Mouse (Mus musculus): ENCODE results near the gene Gjb1. TPM values are rescaled to one million over a fixed set of nuclear protein-coding genes. Genes with fewer than 3 reads are reported as not detected.

Gjb1 gene
- total and polyA plus RNA-seq, 3 experiments: not detected

DNA sequence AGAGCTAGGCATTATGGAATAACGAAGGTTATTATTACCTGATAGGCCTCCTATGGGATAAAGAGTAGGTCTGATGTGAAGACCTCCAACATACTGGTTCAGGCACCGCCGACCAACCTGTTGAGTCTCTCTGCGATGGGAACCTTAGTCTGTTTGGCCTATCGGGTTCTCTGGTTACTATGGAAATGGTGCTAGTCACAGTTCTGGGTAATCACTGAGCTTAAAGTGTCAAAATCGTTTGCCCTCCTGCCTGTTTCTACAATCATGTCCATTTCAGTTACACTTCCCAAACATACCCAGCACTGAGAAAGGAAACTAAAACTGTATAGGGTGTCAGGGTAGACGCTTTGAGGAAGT is 52.6 kb downstream of the Gjb1 start:
- Histone ChIP-seq H3K27me3 (replicated peaks) (no peaks in the 10 kb centered on the region), H3K27ac (ENCODE audit: insufficient read depth, low read depth) (peak overlapping the region; percentile 94), H3K4me1 (ENCODE audit: control insufficient read depth in 1 of 2, insufficient read depth in 2 of 2) (peaks cover 0 to 13% of the 10 kb centered on the region in 2 experiments; a peak in 1 of 4 replicates), H3K9me3 (replicated peaks; ENCODE audit: low read length) (no peaks in the 10 kb centered on the region), H3K4me2 (ENCODE audit: insufficient read depth, low read depth, poor library complexity, severe bottlenecking) (peak overlapping the region; percentile 78), H3K4me3 (replicated peaks in 1 of 3; ENCODE audit: low read depth in 2 of 3, low read length in 2 of 3, poor library complexity in 1 of 3) (peak overlapping the region; percentile 50 to 58 (median 53)), H3K9ac (ENCODE audit: insufficient read depth, low read depth) (peak overlapping the region; percentile 72), H3K36me3 (replicated peaks in 1 of 2; ENCODE audit: control insufficient read depth in 1 of 2, insufficient read depth in 1 of 2, low read length in 1 of 2) (peaks cover 9 to 15% of the 10 kb centered on the region in 2 experiments), H3K79me2 (replicated peaks; ENCODE audit: control insufficient read depth, extremely low read depth, insufficient read depth, poor library complexity, severe bottlenecking) (peaks cover 36% of the 10 kb centered on the region)
- in situ Hi-C loops (cut with MboI; ENCODE audit: low pct_ligation_motif_present, low pct_unique_long_range_greater_than_20kb, low sequenced_read_pairs) (loop anchor here (25.0 kb wide), 1 partner anchor 134 kb away; no protein-coding TSS in a partner anchor), dilution Hi-C loops (cut with MboI; ENCODE audit: extremely low pct_ligation_motif_present, extremely low pct_unique_long_range_greater_than_20kb, low sequenced_read_pairs) (no loop called here)
- peak; percentile 52 for DNase-seq (ENCODE audit: extremely low read depth)
- TF ChIP-seq ZNF384 (IDR thresholded peaks at IDR 0.05; ENCODE audit: low read depth, low read length) (no peak), MEF2A (IDR thresholded peaks at IDR 0.05; ENCODE audit: borderline replicate concordance, low read depth, low read length) (no peak), SIN3A (IDR thresholded peaks at IDR 0.05; ENCODE audit: low read length) (no peak; the same call in 1 of the 2 replicates), UBTF (IDR thresholded peaks at IDR 0.05; ENCODE audit: low read depth, low read length) (no peak), CTCF (conservative IDR thresholded peaks at IDR 0.05 in 1 of 2, IDR thresholded peaks at IDR 0.05 in 1 of 2; ENCODE audit: low read depth in 2 of 2, low read length in 2 of 2) (no peak), E2F4 (IDR thresholded peaks at IDR 0.05; ENCODE audit: insufficient replicate concordance, low read depth, low read length) (no peak), TCF12 (IDR thresholded peaks at IDR 0.05; ENCODE audit: low read depth, low read length) (no peak; the same call in 1 of the 2 replicates), NELFE (IDR thresholded peaks at IDR 0.05; ENCODE audit: low read depth, low read length) (no peak), IRF4 (IDR thresholded peaks at IDR 0.05; ENCODE audit: low read depth, low read length) (no peak), ZC3H11A (IDR thresholded peaks at IDR 0.05; ENCODE audit: low read depth, low read length) (no peak), TBP (conservative IDR thresholded peaks at IDR 0.05; ENCODE audit: low read depth, low read length) (no peak), NRF1 (IDR thresholded peaks at IDR 0.05; ENCODE audit: low read depth, low read length) (no peak), CHD2 (IDR thresholded peaks at IDR 0.05; ENCODE audit: low read length) (no peak), MYC (IDR thresholded peaks at IDR 0.05; ENCODE audit: low read depth, low read length) (no peak), JUND (conservative IDR thresholded peaks at IDR 0.05; ENCODE audit: low read depth, low read length) (no peak), GABPA (IDR thresholded peaks at IDR 0.05; ENCODE audit: insufficient replicate concordance, low read depth, low read length) (no peak), MAX (IDR thresholded peaks at IDR 0.05; ENCODE audit: low read length) (no peak; the same call in 1 of the 2 replicates), BHLHE40 (IDR thresholded peaks at IDR 0.05; ENCODE audit: low read depth, low read length) (no peak), JUN (IDR thresholded peaks at IDR 0.05; ENCODE audit: insufficient read depth, low read depth, low read length) (no peak), HCFC1 (IDR thresholded peaks at IDR 0.05; ENCODE audit: low read depth, low read length) (no peak; the same call in 1 of the 2 replicates)

All from CH12.LX (cell line).